Mouse (Mus musculus): ENCODE data around the gene Plin3. TPM values are rescaled to one million over a fixed set of nuclear protein-coding genes. Genes with fewer than 3 reads are reported as not detected.
"Not testable (repeated sequence)": the region's sequence is repeated elsewhere in the genome, so short reads cannot be mapped to it uniquely, and the experiment has no call there.

The Plin3 gene
- polyA plus RNA-seq, 1 experiment: 29.3 TPM

GRCm38 (mm10) chr17:56265869-56266268, 26.8 kb downstream of the Plin3 start:
- Histone ChIP-seq H3K4me1 (replicated peaks; ENCODE audit: control insufficient read depth, insufficient read depth, low read length) (peaks cover 6% of the 10 kb centered on the region), H3K27me3 (ENCODE audit: control insufficient read depth, insufficient read depth, low read length) (no peaks in the 10 kb centered on the region), H3K36me3 (ENCODE audit: control insufficient read depth, insufficient read depth, low read length) (peaks cover 11% of the 10 kb centered on the region; the same call in 1 of the 2 replicates), H3K27ac (ENCODE audit: control insufficient read depth, insufficient read depth, low read length) (peak overlapping the region; percentile 34; the same call in 1 of the 2 replicates), H3K4me3 (ENCODE audit: control insufficient read depth, insufficient read depth, low read length) (no peak overlapping the region)
- TF ChIP-seq CTCF (IDR thresholded peaks at IDR 0.05; ENCODE audit: borderline replicate concordance, control insufficient read depth, extremely low read depth, insufficient read depth, low read length, poor library complexity): no peak
- TF ChIP-seq POLR2A (IDR thresholded peaks at IDR 0.05; ENCODE audit: control insufficient read depth, extremely low read depth, insufficient read depth, low read length, poor library complexity): no peak
- 82% methylated on average over 3 of the region's 3 CpGs for WGBS
- no peak for DNase-seq

- no peak for DNase-seq
- 79% methylated on average over 4 of the region's 4 CpGs for WGBS
- Histone ChIP-seq H3K27me3 (ENCODE audit: control insufficient read depth, insufficient read depth, low read length) (no peaks in the 10 kb centered on the region), H3K27ac (ENCODE audit: control insufficient read depth, insufficient read depth, low read length) (no peak overlapping the region), H3K36me3 (ENCODE audit: control insufficient read depth, insufficient read depth, low read length) (peaks cover 15% of the 10 kb centered on the region), H3K4me1 (replicated peaks; ENCODE audit: control insufficient read depth, insufficient read depth, low read length) (peaks cover 6% of the 10 kb centered on the region), H3K4me3 (ENCODE audit: control insufficient read depth, insufficient read depth, low read length) (no peak overlapping the region)
- no peak for TF ChIP-seq POLR2A (IDR thresholded peaks at IDR 0.05; ENCODE audit: control insufficient read depth, extremely low read depth, insufficient read depth, low read length, poor library complexity)
- TF ChIP-seq CTCF (IDR thresholded peaks at IDR 0.05; ENCODE audit: borderline replicate concordance, control insufficient read depth, extremely low read depth, insufficient read depth, low read length, poor library complexity): no peak
Observed at GRCm38 (mm10) chr17:56265011-56265410, 27.7 kb downstream of the Plin3 start.

- Histone ChIP-seq H3K4me1 (replicated peaks; ENCODE audit: control insufficient read depth, insufficient read depth, low read length) (0 out of 2 replicates have a peak, but pooled peaks cover 7% of the 10 kb centered on the region), H3K36me3 (ENCODE audit: control insufficient read depth, insufficient read depth, low read length) (peaks cover 22% of the 10 kb centered on the region), H3K27me3 (ENCODE audit: control insufficient read depth, insufficient read depth, low read length) (no peaks in the 10 kb centered on the region), H3K4me3 (ENCODE audit: control insufficient read depth, insufficient read depth, low read length) (no peak overlapping the region), H3K27ac (ENCODE audit: control insufficient read depth, insufficient read depth, low read length) (no peak overlapping the region)
- WGBS: 40% methylated on average over 8 of the region's 8 CpGs
- TF ChIP-seq POLR2A (IDR thresholded peaks at IDR 0.05; ENCODE audit: control insufficient read depth, extremely low read depth, insufficient read depth, low read length, poor library complexity) (no peak), CTCF (IDR thresholded peaks at IDR 0.05; ENCODE audit: borderline replicate concordance, control insufficient read depth, extremely low read depth, insufficient read depth, low read length, poor library complexity) (peak; percentile 85; the same call in 1 of the 2 replicates)
- DNase-seq: peak; percentile 82
Observed at GRCm38 (mm10) chr17:56264020-56264419, 28.7 kb downstream of the Plin3 start.

- WGBS: 98% methylated on average over 3 of the region's 3 CpGs
Observed at GRCm38 (mm10) chr17:56262645-56263094, 30.0 kb downstream of the Plin3 start.

GRCm38 (mm10) chr17:56261166-56261565, 31.5 kb downstream of the Plin3 start:
- H3K27ac ChIP-seq (ENCODE audit: control insufficient read depth, insufficient read depth, low read length): no peak overlapping the region
- no peak overlapping the region for H3K4me3 ChIP-seq (ENCODE audit: control insufficient read depth, insufficient read depth, low read length)

More at GRCm38 (mm10) chr17:56262645-56263094, 30.0 kb downstream of the Plin3 start:
- no peak for DNase-seq
- Histone ChIP-seq H3K36me3 (ENCODE audit: control insufficient read depth, insufficient read depth, low read length) (peaks cover 22% of the 10 kb centered on the region), H3K4me1 (replicated peaks; ENCODE audit: control insufficient read depth, insufficient read depth, low read length) (peaks cover 16% of the 10 kb centered on the region), H3K4me3 (ENCODE audit: control insufficient read depth, insufficient read depth, low read length) (no peak overlapping the region), H3K27ac (ENCODE audit: control insufficient read depth, insufficient read depth, low read length) (no peak overlapping the region), H3K27me3 (ENCODE audit: control insufficient read depth, insufficient read depth, low read length) (no peaks in the 10 kb centered on the region)
- TF ChIP-seq CTCF (IDR thresholded peaks at IDR 0.05; ENCODE audit: borderline replicate concordance, control insufficient read depth, extremely low read depth, insufficient read depth, low read length, poor library complexity) (no peak), POLR2A (IDR thresholded peaks at IDR 0.05; ENCODE audit: control insufficient read depth, extremely low read depth, insufficient read depth, low read length, poor library complexity) (no peak)

GRCm38 (mm10) chr17:56259301-56260037, 33.2 kb downstream of the Plin3 start:
- H3K4me3 ChIP-seq (ENCODE audit: control insufficient read depth, insufficient read depth, low read length): no peak overlapping the region
- H3K4me1 ChIP-seq (replicated peaks; ENCODE audit: control insufficient read depth, insufficient read depth, low read length): peaks cover 21% of the 10 kb centered on the region
- TF ChIP-seq POLR2A (IDR thresholded peaks at IDR 0.05; ENCODE audit: control insufficient read depth, extremely low read depth, insufficient read depth, low read length, poor library complexity) (no peak), CTCF (IDR thresholded peaks at IDR 0.05; ENCODE audit: borderline replicate concordance, control insufficient read depth, extremely low read depth, insufficient read depth, low read length, poor library complexity) (no peak)
- H3K27me3 ChIP-seq (ENCODE audit: control insufficient read depth, insufficient read depth, low read length): no peaks in the 10 kb centered on the region
- DNase-seq: no peak
- 97% methylated on average over 10 of the region's 10 CpGs for WGBS
- H3K27ac ChIP-seq (ENCODE audit: control insufficient read depth, insufficient read depth, low read length): no peak overlapping the region
- peaks cover 22% of the 10 kb centered on the region for H3K36me3 ChIP-seq (ENCODE audit: control insufficient read depth, insufficient read depth, low read length)

More at GRCm38 (mm10) chr17:56261166-56261565, 31.5 kb downstream of the Plin3 start:
- Histone ChIP-seq H3K4me1 (replicated peaks; ENCODE audit: control insufficient read depth, insufficient read depth, low read length) (peaks cover 21% of the 10 kb centered on the region), H3K36me3 (ENCODE audit: control insufficient read depth, insufficient read depth, low read length) (peaks cover 22% of the 10 kb centered on the region), H3K27me3 (ENCODE audit: control insufficient read depth, insufficient read depth, low read length) (no peaks in the 10 kb centered on the region)
- no peak for DNase-seq
- 85% methylated on average over 3 of the region's 3 CpGs for WGBS
- TF ChIP-seq CTCF (IDR thresholded peaks at IDR 0.05; ENCODE audit: borderline replicate concordance, control insufficient read depth, extremely low read depth, insufficient read depth, low read length, poor library complexity): no peak
- no peak for TF ChIP-seq POLR2A (IDR thresholded peaks at IDR 0.05; ENCODE audit: control insufficient read depth, extremely low read depth, insufficient read depth, low read length, poor library complexity)

- not testable (repeated sequence) for DNase-seq; H3K27me3 ChIP-seq (ENCODE audit: control insufficient read depth, insufficient read depth, low read length); H3K4me3 ChIP-seq (ENCODE audit: control insufficient read depth, insufficient read depth, low read length); H3K27ac ChIP-seq (ENCODE audit: control insufficient read depth, insufficient read depth, low read length)
- peaks cover 22% of the 10 kb centered on the region for H3K36me3 ChIP-seq (ENCODE audit: control insufficient read depth, insufficient read depth, low read length)
- WGBS: 87% methylated on average over 2 of the region's 2 CpGs
- peaks cover 19% of the 10 kb centered on the region for H3K4me1 ChIP-seq (replicated peaks; ENCODE audit: control insufficient read depth, insufficient read depth, low read length)
Observed at GRCm38 (mm10) chr17:56258812-56259211, 33.9 kb downstream of the Plin3 start.

GRCm38 (mm10) chr17:56258269-56258668, 34.4 kb downstream of the Plin3 start:
- H3K4me3 ChIP-seq (ENCODE audit: control insufficient read depth, insufficient read depth, low read length): not testable (repeated sequence)

More at GRCm38 (mm10) chr17:56258269-56258668, 34.4 kb downstream of the Plin3 start:
- DNase-seq; H3K27me3 ChIP-seq (ENCODE audit: control insufficient read depth, insufficient read depth, low read length); H3K27ac ChIP-seq (ENCODE audit: control insufficient read depth, insufficient read depth, low read length): not testable (repeated sequence)
- Histone ChIP-seq H3K36me3 (ENCODE audit: control insufficient read depth, insufficient read depth, low read length) (peaks cover 21% of the 10 kb centered on the region), H3K4me1 (replicated peaks; ENCODE audit: control insufficient read depth, insufficient read depth, low read length) (peaks cover 19% of the 10 kb centered on the region)
- WGBS: 96% methylated on average over 19 of the region's 19 CpGs
